ENCODE assay signal across 8 mouse cellular contexts in the genomic region with DNA sequence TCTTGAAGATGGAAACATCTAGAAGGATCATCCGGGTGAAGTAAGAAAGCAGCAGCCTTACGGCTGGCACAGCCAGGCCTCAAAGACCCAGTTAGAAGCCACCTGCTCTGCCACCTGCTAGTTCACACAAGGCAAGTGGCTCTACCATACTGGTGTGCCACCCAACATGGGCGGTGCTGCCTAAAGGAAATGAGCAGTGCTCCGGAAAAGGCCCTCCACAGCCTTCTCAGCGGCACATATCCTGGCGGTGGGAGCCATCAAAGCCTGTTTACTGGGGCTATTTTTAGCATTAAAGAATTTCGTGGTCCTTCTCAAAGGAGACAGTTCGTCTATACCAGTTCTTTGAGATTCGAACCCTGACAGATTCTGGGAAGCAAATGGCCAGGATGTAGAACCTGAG. TPM values are rescaled to one million over a fixed set of nuclear protein-coding genes. Genes with fewer than 3 reads are reported as not detected.
DNase-seq lines count a peak whose midpoint lies in the region; ATAC-seq and TF ChIP-seq lines count a peak whose summit lies in the region.

No protein-coding gene starts in this region.

- no peak for TF ChIP-seq CTCF in stomach, postnatal 0 days (IDR thresholded peaks at IDR 0.05; ENCODE audit: low read depth)

- H3K4me2 ChIP-seq in heart, embryonic 15.5 days, result no peak overlapping the region
- H3K4me2 ChIP-seq in stomach, postnatal 0 days (replicated peaks; ENCODE audit: low read depth), result no peak overlapping the region

- no peak overlapping the region for H3K4me3 ChIP-seq in heart, embryonic 15.5 days
- no peak overlapping the region for H3K4me3 ChIP-seq in stomach, postnatal 0 days (ENCODE audit: low read depth, low read length)

- H3K4me1 ChIP-seq in heart, embryonic 15.5 days (replicated peaks), result peaks cover 33% of the 10 kb centered on the region
- H3K4me1 ChIP-seq in stomach, postnatal 0 days (replicated peaks; ENCODE audit: control insufficient read depth, insufficient read depth), result no peaks in the 10 kb centered on the region

- TF ChIP-seq EP300 in stomach, postnatal 0 days (optimal IDR thresholded peaks at IDR 0.05), result no peak

- peak overlapping the region; percentile 70 for H3K27ac ChIP-seq in heart, embryonic 15.5 days
- H3K27ac ChIP-seq in stomach, postnatal 0 days (replicated peaks), result peak overlapping the region; percentile 65

- 26% methylated on average over 9 of the region's 9 CpGs for WGBS in heart, embryonic 15.5 days
- 52% methylated on average over 9 of the region's 9 CpGs for WGBS in stomach, postnatal 0 days

- H3K27me3 ChIP-seq in heart, embryonic 15.5 days, result no peaks in the 10 kb centered on the region
- H3K27me3 ChIP-seq in stomach, postnatal 0 days (ENCODE audit: control insufficient read depth, insufficient read depth, low read length), result no peaks in the 10 kb centered on the region

- DNase-seq in adrenal gland, adult (ENCODE audit: inconsistent age in 2 of 2, low spot score in 1 of 2), result peak; percentile 47 to 66
- no peak for DNase-seq in adrenal gland, postnatal 4 days (ENCODE audit: low spot score in 2 of 2)
- DNase-seq in CD4-positive helper T cell, adult 2 months (ENCODE audit: low read depth, low spot score), result peak; percentile 73
- DNase-seq in kidney, postnatal 36 days, result peak; percentile 54 to 69
- DNase-seq in stomach, postnatal 0 days (ENCODE audit: low spot score), result no peak
- DNase-seq in testis, postnatal 10 days (ENCODE audit: low spot score), result no peak
- no peak for DNase-seq in frontal cortex, postnatal 25 days (ENCODE audit: low spot score in 2 of 2)

- ATAC-seq in heart, embryonic 15.5 days (replicated peaks; ENCODE audit: insufficient number of reproducible peaks, insufficient read depth, low FRiP score, low read depth), result no peak
- no peak for ATAC-seq in stomach, postnatal 0 days (ENCODE audit: low FRiP score, low TSS enrichment)

- H3K9me3 ChIP-seq in heart, embryonic 15.5 days (replicated peaks), result no peaks in the 10 kb centered on the region
- no peaks in the 10 kb centered on the region for H3K9me3 ChIP-seq in stomach, postnatal 0 days (ENCODE audit: control insufficient read depth, low read length)

- no peak overlapping the region for H3K9ac ChIP-seq in heart, embryonic 15.5 days
- no peak overlapping the region for H3K9ac ChIP-seq in stomach, postnatal 0 days (ENCODE audit: low read length)

- H3K36me3 ChIP-seq in heart, embryonic 15.5 days, result no peaks in the 10 kb centered on the region
- H3K36me3 ChIP-seq in stomach, postnatal 0 days (ENCODE audit: control insufficient read depth, insufficient read depth, low read length), result peaks cover 2% of the 10 kb centered on the region; the same call in 1 of the 2 replicates

RNA-seq across cellular contexts. Expression of a gene that starts 48.4 kb away (rescaled TPM):
- total RNA-seq in adrenal gland, postnatal 4 days (2021), result 100 to 1,000 TPM; 129 to 150 TPM
- 7.1 and 8.0 TPM in 2 replicates for polyA plus RNA-seq in heart, embryonic 15.5 days (2015; fragmentation: Nextera tagmentation; extraction: Ambion mirVana)
- polyA plus RNA-seq in stomach, postnatal 0 days (2015; fragmentation: Nextera tagmentation; extraction: Ambion mirVana), result 4.7 and 5.5 TPM in 2 replicates

Comparison
In these comparisons a context has a peak if more than half of its experiments do, and no peak if none do; other contexts are left out.
1. DNase-seq: peak in adrenal gland, adult (2 of 2), CD4-positive helper T cell, adult 2 months (single experiment) and kidney, postnatal 36 days (2 of 2); none in adrenal gland, postnatal 4 days (0 of 2), stomach, postnatal 0 days (single experiment), testis, postnatal 10 days (single experiment) and frontal cortex, postnatal 25 days (0 of 2).